Mouse (Mus musculus) spleen, postnatal 4 days (tissue): ENCODE data around the gene Hyls1.
"Not testable (repeated sequence)": the region's sequence is repeated elsewhere in the genome, so short reads cannot be mapped to it uniquely, and the experiment has no call there.

Source experiments
- DNase-seq, 2 experiments: peaks; one replicate each; pipeline ENCODE4 v3.0.0; 2022; ENCODE audit warnings: low spot score in 2 of 2

Hyls1 gene

GRCm38 (mm10) chr9:35569571-35570534 is at the start of gene Hyls1, which contains the start of gene Pate2:
Gene Hyls1 (minus strand): TSS chr9:35570398.
Gene Pate2 (plus strand): TSS chr9:35570284.
- peak; percentile 93 to 95 for DNase-seq

- not testable (repeated sequence) for DNase-seq
These were observed 46.6 kb upstream of the Hyls1 start for GRCm38 (mm10) chr9:35616784-35617183.

- DNase-seq = no peak
These were observed 43.8 kb upstream of the Hyls1 start for GRCm38 (mm10) chr9:35614005-35614404.

- DNase-seq = no peak
These were observed 41.6 kb upstream of the Hyls1 start, which contains the start of gene Pate4 for GRCm38 (mm10) chr9:35611841-35612240. Gene Pate4 (minus strand): TSS chr9:35611941.

GRCm38 (mm10) chr9:35607647-35608405 is 37.6 kb upstream of the Hyls1 start:
- no peak for DNase-seq

- DNase-seq = no peak
These were observed 22.7 kb upstream of the Hyls1 start for GRCm38 (mm10) chr9:35592903-35593302.

GRCm38 (mm10) chr9:35587674-35588073 is 17.5 kb upstream of the Hyls1 start:
- DNase-seq = no peak

- no peak for DNase-seq
These were observed 4.2 kb upstream of the Hyls1 start for GRCm38 (mm10) chr9:35574416-35574815.

- DNase-seq = no peak
These were observed 465 bp upstream of the Hyls1 start for GRCm38 (mm10) chr9:35570663-35571062.

GRCm38 (mm10) chr9:35567995-35568394 is 2.2 kb downstream of the Hyls1 start:
- DNase-seq = no peak

- no peak for DNase-seq
These were observed 5.5 kb downstream of the Hyls1 start for GRCm38 (mm10) chr9:35564536-35565240.

GRCm38 (mm10) chr9:35561583-35561982 is 8.6 kb downstream of the Hyls1 start:
- peak in 1 of 2 experiments; percentile 38 for DNase-seq

GRCm38 (mm10) chr9:35561076-35561475 is 9.1 kb downstream of the Hyls1 start:
- peak in 1 of 2 experiments; percentile 48 for DNase-seq

GRCm38 (mm10) chr9:35559009-35559890 is 10.9 kb downstream of the Hyls1 start:
- peak; percentile 67 to 82 for DNase-seq

GRCm38 (mm10) chr9:35558257-35559008 is 11.8 kb downstream of the Hyls1 start, which contains the start of the genes Ddx25 and Pus3:
Gene Ddx25 (minus strand): TSS chr9:35558528.
Gene Pus3 (plus strand): TSS chr9:35558595.
- DNase-seq = peak in 1 of 2 experiments; percentile 60

- DNase-seq = no peak
These were observed 13.6 kb downstream of the Hyls1 start for GRCm38 (mm10) chr9:35556494-35557102.

- DNase-seq = no peak
These were observed 21.7 kb downstream of the Hyls1 start for GRCm38 (mm10) chr9:35548455-35548854.

- DNase-seq = no peak
These were observed 23.5 kb downstream of the Hyls1 start for GRCm38 (mm10) chr9:35546745-35547144.

- DNase-seq = no peak
These were observed 24.5 kb downstream of the Hyls1 start for GRCm38 (mm10) chr9:35545704-35546103.
